Mouse (Mus musculus): ENCODE measurements around the gene Gm10490. TPM values are rescaled to one million over a fixed set of nuclear protein-coding genes. Genes with fewer than 3 reads are reported as not detected.
"Not testable (repeated sequence)": the region's sequence is repeated elsewhere in the genome, so short reads cannot be mapped to it uniquely, and the experiment has no call there.

Gene Gm10490
- polyA plus RNA-seq (2012; rRNA removed), result not detected in 2 replicates

- not testable (repeated sequence) for DNase-seq (ENCODE audit: extremely low spot score in 1 of 2, low spot score in 1 of 2)
Observed at GRCm38 (mm10) chrX:7909242-7909641, at the start of gene Gm10490. Gene Gm10490, plus strand, starts transcription at chrX:7909542.

- DNase-seq (ENCODE audit: extremely low spot score in 1 of 2, low spot score in 1 of 2), result no peak
Observed at GRCm38 (mm10) chrX:7863181-7863580, 46.2 kb upstream of the Gm10490 start.

DNA sequence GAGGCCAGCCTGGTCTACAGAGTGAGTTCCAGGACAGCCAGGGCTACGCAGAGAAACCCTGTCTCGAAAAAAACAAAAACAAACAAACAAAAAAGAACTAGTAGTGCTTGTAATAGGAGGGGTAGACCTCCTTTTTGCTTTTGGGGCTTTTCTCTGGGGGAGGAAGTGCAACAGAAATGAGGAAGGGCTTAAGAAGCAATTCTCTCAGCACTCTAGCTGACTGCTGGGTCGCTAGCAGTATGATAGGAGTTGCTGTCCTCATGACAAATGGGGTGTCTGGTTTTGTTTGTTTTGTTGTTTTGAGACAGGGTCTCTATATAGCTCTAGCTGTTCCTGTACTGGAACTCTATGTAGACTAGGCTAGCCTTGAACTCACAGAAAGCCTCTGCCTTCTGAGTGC is 44.8 kb upstream of the Gm10490 start:
- no peak for DNase-seq (ENCODE audit: extremely low spot score in 1 of 2, low spot score in 1 of 2)

GRCm38 (mm10) chrX:7865343-7865742 is 44.0 kb upstream of the Gm10490 start:
- DNase-seq (ENCODE audit: extremely low spot score in 1 of 2, low spot score in 1 of 2), result no peak

- no peak for DNase-seq (ENCODE audit: extremely low spot score in 1 of 2, low spot score in 1 of 2)
Observed at GRCm38 (mm10) chrX:7865786-7866185, 43.6 kb upstream of the Gm10490 start.

- DNase-seq (ENCODE audit: extremely low spot score in 1 of 2, low spot score in 1 of 2), result no peak
Observed at GRCm38 (mm10) chrX:7867141-7867540, 42.2 kb upstream of the Gm10490 start.

DNA sequence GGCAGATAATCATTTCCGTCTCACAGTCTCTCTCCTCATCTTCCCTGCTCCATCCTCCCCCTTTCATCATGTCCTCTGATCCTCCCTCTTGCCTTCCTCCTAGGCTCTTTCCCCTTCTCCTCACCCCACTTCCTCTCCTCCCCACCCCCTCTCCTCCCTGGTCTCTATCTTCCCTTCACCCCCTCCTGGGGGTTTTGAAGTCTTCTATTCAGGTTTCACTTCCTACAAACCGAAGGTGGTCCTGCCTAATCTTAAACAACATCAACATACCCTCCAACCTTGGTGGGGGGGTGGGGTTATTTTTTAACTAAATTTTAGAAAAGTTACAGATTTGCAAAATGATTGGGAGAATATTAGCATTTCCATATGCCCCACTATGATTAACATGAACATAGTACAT is 40.8 kb upstream of the Gm10490 start:
- DNase-seq (ENCODE audit: extremely low spot score in 1 of 2, low spot score in 1 of 2), result no peak

- no peak for DNase-seq (ENCODE audit: extremely low spot score in 1 of 2, low spot score in 1 of 2)
Observed at GRCm38 (mm10) chrX:7869826-7870225, 39.5 kb upstream of the Gm10490 start.

- peak; percentile 79 to 85 for DNase-seq (ENCODE audit: extremely low spot score in 1 of 2, low spot score in 1 of 2)
Observed at GRCm38 (mm10) chrX:7878007-7878419, 31.3 kb upstream of the Gm10490 start, which contains the start of gene Pim2. Gene Pim2, plus strand, starts transcription at chrX:7878262.

DNA sequence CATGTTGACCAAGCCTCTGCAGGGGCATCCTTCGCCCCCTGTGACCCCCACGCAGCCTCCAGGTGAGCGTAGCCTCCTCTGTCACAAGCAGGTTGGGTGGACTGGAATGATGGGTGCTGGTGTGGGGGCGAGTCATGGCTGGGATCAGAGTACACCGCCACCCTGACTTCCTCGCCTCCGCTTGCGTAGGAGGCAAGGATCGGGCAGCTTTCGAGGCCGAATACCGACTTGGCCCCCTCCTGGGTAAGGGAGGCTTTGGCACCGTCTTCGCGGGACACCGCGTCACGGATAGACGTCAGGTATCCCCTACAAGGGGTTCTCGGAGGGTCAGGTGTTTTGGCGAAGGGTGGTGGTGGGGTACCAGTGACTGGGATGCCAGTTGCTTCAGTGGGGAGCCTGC is 30.8 kb upstream of the Gm10490 start:
- peak; percentile 29 to 41 for DNase-seq (ENCODE audit: extremely low spot score in 1 of 2, low spot score in 1 of 2)

- DNase-seq (ENCODE audit: extremely low spot score in 1 of 2, low spot score in 1 of 2), result peak; percentile 28 to 71
Observed at GRCm38 (mm10) chrX:7879819-7880218, 29.5 kb upstream of the Gm10490 start.

DNA sequence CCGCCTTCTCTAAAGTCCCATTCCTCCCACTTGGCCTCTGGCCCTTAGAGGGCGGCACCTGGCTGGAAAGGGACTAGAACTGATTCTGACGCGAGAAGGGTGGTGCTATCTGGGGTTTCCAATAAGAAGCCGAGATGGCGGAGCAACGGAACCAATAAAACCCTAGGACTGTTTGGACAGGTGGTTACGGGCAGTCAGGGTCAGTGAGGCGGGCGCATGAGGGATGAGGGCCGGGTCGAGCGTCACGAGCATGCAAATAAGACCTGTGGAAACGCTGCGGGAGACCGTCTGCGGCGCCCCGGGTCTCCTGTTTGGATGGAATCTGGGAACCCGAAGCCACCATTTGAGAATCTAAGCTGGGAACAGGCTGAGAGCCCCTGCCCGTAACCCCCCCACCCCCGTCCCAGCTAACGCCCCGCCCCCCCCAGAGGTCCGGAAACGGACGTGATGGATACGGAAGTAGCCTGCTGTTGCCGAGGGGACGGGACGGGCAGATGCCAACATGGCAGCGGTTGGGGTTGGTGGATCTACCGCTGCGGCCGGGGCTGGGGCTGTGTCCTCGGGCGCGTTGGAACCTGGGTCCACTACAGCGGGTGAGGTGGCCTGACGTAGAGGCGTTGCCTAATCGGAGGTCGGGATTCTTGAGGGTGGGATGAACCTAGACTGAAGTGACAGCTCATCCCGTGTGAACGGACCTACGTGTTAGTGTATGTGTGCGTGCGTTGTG is 25.3 kb upstream of the Gm10490 start, which contains the start of gene Slc35a2:
Gene Slc35a2 (plus strand): TSS at position 188 of the 727 bp plus-strand sequence.
- peak; percentile 72 to 86 for DNase-seq (ENCODE audit: extremely low spot score in 1 of 2, low spot score in 1 of 2)

DNA sequence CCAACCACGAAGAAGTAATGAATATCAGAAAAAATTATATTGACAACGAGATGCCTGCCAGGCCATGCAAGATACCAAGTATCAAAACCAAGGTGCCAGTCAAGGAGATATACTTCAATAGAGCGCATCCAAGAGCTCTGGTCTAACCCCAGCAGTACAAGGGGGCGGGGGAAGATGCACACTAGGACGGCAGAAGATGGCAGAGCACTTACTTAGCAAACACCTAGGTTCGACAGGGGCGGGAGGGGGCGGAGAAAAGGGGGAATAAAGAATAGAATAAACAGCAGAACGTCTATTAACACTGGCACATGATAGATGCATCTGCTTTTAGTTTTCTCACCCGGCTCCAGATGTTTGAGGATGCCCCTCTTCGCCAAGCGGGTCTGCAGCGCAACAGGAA is 11.1 kb upstream of the Gm10490 start:
- DNase-seq (ENCODE audit: extremely low spot score in 1 of 2, low spot score in 1 of 2), result no peak

DNA sequence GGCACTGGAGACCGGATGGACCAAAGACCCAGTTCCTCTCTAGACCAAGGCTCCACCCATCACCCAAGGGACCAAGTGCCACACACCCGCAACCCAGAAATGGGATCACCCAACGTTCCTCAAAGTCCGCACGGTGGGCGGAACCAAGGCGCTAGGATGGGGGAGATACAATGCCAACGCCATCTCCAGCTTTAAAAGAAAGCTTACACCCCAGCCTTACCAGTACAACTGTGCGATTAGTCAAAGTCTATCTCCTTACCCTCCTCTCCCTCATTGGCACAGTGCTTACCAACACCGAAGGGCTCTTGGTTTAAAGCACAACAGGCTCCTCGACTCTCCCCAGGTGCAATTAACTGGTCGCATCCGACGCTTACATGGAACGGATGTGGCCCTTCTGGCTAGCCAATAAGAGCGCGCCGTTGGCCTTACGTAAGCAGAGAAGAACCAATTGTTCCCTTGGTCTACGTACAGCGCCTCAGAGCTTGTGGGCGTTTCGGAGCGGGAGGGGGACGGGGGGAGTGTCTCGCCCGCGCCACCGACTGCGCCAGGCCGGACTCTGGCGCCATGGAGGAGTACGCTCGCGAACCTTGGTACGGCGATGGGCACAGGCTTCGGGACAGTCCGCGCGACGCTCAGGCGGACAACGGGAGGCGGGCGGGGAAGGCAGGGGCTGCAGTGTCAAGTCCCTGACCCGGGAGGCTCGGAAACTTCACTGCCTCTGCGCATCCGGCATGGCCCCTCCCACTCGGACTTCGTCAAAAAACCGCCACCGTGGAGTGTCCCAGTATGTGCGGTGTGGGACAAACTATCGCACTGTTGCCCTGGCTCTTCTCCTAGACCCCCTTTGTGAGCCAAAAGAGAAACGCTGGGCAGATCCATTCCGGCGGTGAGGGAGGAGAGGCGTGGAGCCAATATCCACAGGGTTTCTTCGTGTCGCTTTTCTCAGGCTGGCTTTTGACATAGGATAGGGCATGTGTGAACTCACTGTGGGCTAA is 10.2 kb upstream of the Gm10490 start, which contains the start of the genes Pqbp1 and Timm17b:
Gene Pqbp1 (minus strand): TSS at position 390 of the 995 bp plus-strand sequence.
Gene Timm17b (plus strand): TSS at position 478 of the 995 bp plus-strand sequence.
- peak; percentile 81 to 89 for DNase-seq (ENCODE audit: extremely low spot score in 1 of 2, low spot score in 1 of 2)

- no peak for DNase-seq (ENCODE audit: extremely low spot score in 1 of 2, low spot score in 1 of 2)
Observed at GRCm38 (mm10) chrX:7904441-7904840, 4.9 kb upstream of the Gm10490 start.

DNA sequence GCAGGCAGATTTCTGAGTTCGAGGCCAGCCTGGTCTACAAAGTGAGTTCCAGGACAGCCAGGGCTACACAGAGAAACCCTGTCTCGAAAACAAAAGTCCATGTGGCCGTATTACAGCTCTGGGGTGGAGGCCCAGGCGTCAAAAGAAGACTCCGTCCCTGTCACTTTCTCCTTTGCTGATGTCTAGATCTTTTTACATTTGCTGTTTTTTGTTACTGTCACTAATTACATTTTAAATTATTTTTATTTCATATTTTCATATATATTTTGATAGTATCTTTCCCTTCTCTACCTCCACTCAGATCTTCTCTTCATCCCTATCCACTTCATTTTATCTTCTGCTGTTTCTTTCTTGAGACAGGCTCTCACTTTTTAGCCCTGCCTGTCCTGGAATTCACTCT is 1.6 kb upstream of the Gm10490 start, which contains the start of gene Gm10491:
Gene Gm10491 (minus strand): TSS at position 101 of the 400 bp plus-strand sequence.
- no peak for DNase-seq (ENCODE audit: extremely low spot score in 1 of 2, low spot score in 1 of 2)

DNA sequence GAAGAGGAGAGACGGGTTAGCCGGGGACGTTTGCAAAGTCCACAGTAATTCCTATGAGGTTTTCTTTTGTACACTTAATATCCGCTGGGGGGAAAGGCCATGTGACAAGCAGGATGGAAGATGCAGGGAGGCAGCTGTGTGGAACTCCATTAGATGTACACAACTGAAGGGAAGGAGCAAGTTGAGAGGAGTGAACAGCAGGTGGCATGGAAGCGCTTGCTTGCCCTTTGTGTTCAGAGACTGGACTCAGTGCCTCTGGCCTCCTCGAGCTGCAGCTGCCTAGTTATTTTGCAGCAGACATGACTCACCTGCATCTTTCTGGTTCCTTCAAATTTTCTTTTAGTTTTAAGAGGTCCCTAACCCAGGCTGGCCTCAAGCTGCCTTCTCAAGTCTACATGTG is 1.1 kb downstream of the Gm10490 start:
- no peak for DNase-seq (ENCODE audit: extremely low spot score in 1 of 2, low spot score in 1 of 2)

DNA sequence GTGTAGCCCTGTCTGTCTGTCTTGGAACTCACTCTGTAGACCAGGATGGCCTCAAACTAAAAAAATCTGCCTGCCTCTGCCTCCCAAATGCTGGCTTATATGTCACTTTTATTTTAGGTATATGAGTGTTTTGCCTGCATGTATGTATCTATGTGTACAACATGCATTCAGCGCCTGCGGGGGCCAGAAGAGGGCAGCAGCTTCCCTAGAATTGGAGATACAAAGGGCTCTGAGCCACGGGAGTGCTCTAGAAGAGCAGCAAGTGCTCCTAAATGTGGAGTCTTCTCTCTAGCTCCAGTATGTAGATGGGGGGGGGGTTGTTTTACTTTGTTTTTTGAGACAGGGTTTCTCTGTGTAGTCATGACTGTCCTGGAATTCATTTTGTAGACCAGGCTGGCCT is 6.3 kb downstream of the Gm10490 start:
- not testable (repeated sequence) for DNase-seq (ENCODE audit: extremely low spot score in 1 of 2, low spot score in 1 of 2)

DNA sequence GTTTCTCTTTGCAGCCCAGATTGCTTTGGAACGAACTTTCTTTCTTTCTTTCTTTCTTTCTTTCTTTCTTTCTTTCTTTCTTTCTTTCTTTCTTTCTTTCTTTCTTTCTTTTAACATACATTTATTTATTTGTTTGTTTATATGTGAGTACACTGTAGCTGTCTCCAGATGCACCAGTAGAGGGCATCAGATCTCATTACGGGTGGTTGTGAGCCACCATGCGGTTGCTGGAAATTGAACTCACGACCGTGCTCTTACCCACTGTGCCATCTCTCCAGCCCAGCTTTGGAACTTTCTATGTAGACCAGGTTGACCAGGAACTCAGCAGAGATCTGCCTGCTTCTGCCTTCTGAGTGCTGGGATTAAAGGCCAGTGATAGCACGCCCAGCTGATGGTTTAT is 8.6 kb downstream of the Gm10490 start:
- DNase-seq (ENCODE audit: extremely low spot score in 1 of 2, low spot score in 1 of 2), result not testable (repeated sequence)

GRCm38 (mm10) chrX:7919601-7920383 is 10.4 kb downstream of the Gm10490 start, which contains the start of gene Pcsk1n:
Gene Pcsk1n, plus strand, starts transcription at chrX:7919822.
- peak in 1 of 2 experiments; percentile 41 for DNase-seq (ENCODE audit: extremely low spot score in 1 of 2, low spot score in 1 of 2)

Data from frontal cortex, adult 2 months (tissue).